Mouse (Mus musculus) embryonic facial prominence, embryonic 13.5 days (tissue): Measurements from ENCODE around the gene Ak6. TPM values are rescaled to one million over a fixed set of nuclear protein-coding genes. Genes with fewer than 3 reads are reported as not detected.
A peak's percentile ranks its signal among the peaks of the same experiment; 100 is the strongest.

ENCODE experiments used
- ATAC-seq: fragments of 200-750 bp; cut with Nextera tagmentation; 2 replicates; pipeline ENCODE4 v1.8.0; 2017; ENCODE audit warnings: low read depth; ENCODE audit not compliant: insufficient number of reproducible peaks, insufficient read depth, low FRiP score, low TSS enrichment
- H3K27ac ChIP-seq: fragments of 300-500 bp; sonication (generic); 2 replicates; pipeline ENCODE4 v1.5.1; 2015; ENCODE audit warnings: moderate library complexity, mild to moderate bottlenecking, inconsistent platforms
- H3K27me3 ChIP-seq: fragments of 300-500 bp; sonication (generic); 2 replicates; pipeline ENCODE4 v1.6.1; 2015; ENCODE audit warnings: mild to moderate bottlenecking, inconsistent platforms
- H3K36me3 ChIP-seq: fragments of 300-500 bp; sonication (generic); 2 replicates; pipeline ENCODE4 v1.6.1; 2015; ENCODE audit warnings: mild to moderate bottlenecking, inconsistent platforms
- H3K4me1 ChIP-seq: fragments of 300-500 bp; sonication (generic); 2 replicates; pipeline ENCODE4 v1.6.1; 2015; ENCODE audit warnings: inconsistent platforms
- H3K4me2 ChIP-seq: fragments of 300-500 bp; sonication (generic); 2 replicates; pipeline ENCODE4 v1.6.1; 2015; ENCODE audit warnings: moderate library complexity, mild to moderate bottlenecking, inconsistent platforms
- H3K4me3 ChIP-seq: fragments of 300-500 bp; sonication (generic); 2 replicates; pipeline ENCODE4 v1.5.1; 2015; ENCODE audit warnings: mild to moderate bottlenecking, inconsistent platforms
- H3K9ac ChIP-seq: fragments of 300-500 bp; sonication (generic); 2 replicates; pipeline ENCODE4 v1.6.1; 2015; ENCODE audit warnings: mild to moderate bottlenecking, inconsistent platforms
- H3K9me3 ChIP-seq: fragments of 300-500 bp; sonication (generic); 2 replicates; pipeline ENCODE4 v1.6.1; 2016; ENCODE audit warnings: inconsistent platforms
- WGBS: fragments of 180-500 bp; shearing (Covaris S2); methylation state at CpG from one replicate; pipeline ENCODE4 v1.1.7; 2015; ENCODE audit warnings: mixed read lengths; 5-methylcytosine and 5-hydroxymethylcytosine counted together
- polyA plus RNA-seq: library from polyadenylated mRNA; unstranded; fragments of >200 nt; fragmentation: Nextera tagmentation; extraction: Ambion mirVana; gene quantifications from 2 replicates; pipeline ENCODE4 v1.2.1, GENCODE M21; 2015

Ak6 gene
- polyA plus RNA-seq, 1 experiment from 2014 or later = 295 TPM

GRCm38 (mm10) chr13:100670181-100670741 lies 19.5 kb downstream of the Ak6 start:
- WGBS = 50% methylated on average over 9 of the region's 9 CpGs
- Histone ChIP-seq H3K4me2 (peak overlapping the region; percentile 81), H3K9me3 (no peaks in the 10 kb centered on the region), H3K27ac (no peak overlapping the region), H3K36me3 (peaks cover 13% of the 10 kb centered on the region), H3K27me3 (no peaks in the 10 kb centered on the region), H3K4me1 (no peaks in the 10 kb centered on the region), H3K4me3 (peak overlapping the region; percentile 59), H3K9ac (peak overlapping the region; percentile 72; the same call in 1 of the 2 replicates)
- ATAC-seq = no peak

- H3K4me1 ChIP-seq = no peaks in the 10 kb centered on the region
- no peaks in the 10 kb centered on the region for H3K36me3 ChIP-seq
- WGBS = 88% methylated on average over 15 of the region's 15 CpGs
- no peak overlapping the region for H3K9ac ChIP-seq
- ATAC-seq = no peak
- 0 out of 2 replicates have a peak, but pooled peaks cover 4% of the 10 kb centered on the region for H3K9me3 ChIP-seq
- H3K4me2 ChIP-seq = no peak overlapping the region
- no peak overlapping the region for H3K4me3 ChIP-seq
- H3K27ac ChIP-seq = no peak overlapping the region
- H3K27me3 ChIP-seq = no peaks in the 10 kb centered on the region
Measured at GRCm38 (mm10) chr13:100675936-100676635, 25.3 kb downstream of the Ak6 start.

GRCm38 (mm10) chr13:100681615-100682014 lies 30.8 kb downstream of the Ak6 start:
- Histone ChIP-seq H3K27me3 (no peaks in the 10 kb centered on the region), H3K9me3 (0 out of 2 replicates have a peak, but pooled peaks cover under 1% of the 10 kb centered on the region), H3K27ac (no peak overlapping the region), H3K4me3 (no peak overlapping the region), H3K36me3 (no peaks in the 10 kb centered on the region), H3K9ac (no peak overlapping the region), H3K4me1 (no peaks in the 10 kb centered on the region), H3K4me2 (no peak overlapping the region)
- 86% methylated on average over 8 of the region's 8 CpGs for WGBS
- no peak for ATAC-seq

GRCm38 (mm10) chr13:100682837-100683236 lies 32.1 kb downstream of the Ak6 start:
- Histone ChIP-seq H3K4me2 (no peak overlapping the region), H3K27me3 (no peaks in the 10 kb centered on the region), H3K27ac (no peak overlapping the region), H3K4me3 (no peak overlapping the region), H3K9me3 (no peaks in the 10 kb centered on the region), H3K9ac (no peak overlapping the region), H3K4me1 (no peaks in the 10 kb centered on the region), H3K36me3 (no peaks in the 10 kb centered on the region)
- no peak for ATAC-seq
- WGBS = 79% methylated on average over 2 of the region's 2 CpGs

- no peak overlapping the region for H3K4me3 ChIP-seq
- no peak overlapping the region for H3K4me2 ChIP-seq
- H3K36me3 ChIP-seq = no peaks in the 10 kb centered on the region
- no peak overlapping the region for H3K27ac ChIP-seq
- no peaks in the 10 kb centered on the region for H3K4me1 ChIP-seq
- no peaks in the 10 kb centered on the region for H3K27me3 ChIP-seq
- ATAC-seq = no peak
- no peaks in the 10 kb centered on the region for H3K9me3 ChIP-seq
- H3K9ac ChIP-seq = no peak overlapping the region
- whole genome bisulfite sequencing = 73% methylated on average over 2 of the region's 2 CpGs
Measured at GRCm38 (mm10) chr13:100684355-100684754, 33.6 kb downstream of the Ak6 start.

DNA sequence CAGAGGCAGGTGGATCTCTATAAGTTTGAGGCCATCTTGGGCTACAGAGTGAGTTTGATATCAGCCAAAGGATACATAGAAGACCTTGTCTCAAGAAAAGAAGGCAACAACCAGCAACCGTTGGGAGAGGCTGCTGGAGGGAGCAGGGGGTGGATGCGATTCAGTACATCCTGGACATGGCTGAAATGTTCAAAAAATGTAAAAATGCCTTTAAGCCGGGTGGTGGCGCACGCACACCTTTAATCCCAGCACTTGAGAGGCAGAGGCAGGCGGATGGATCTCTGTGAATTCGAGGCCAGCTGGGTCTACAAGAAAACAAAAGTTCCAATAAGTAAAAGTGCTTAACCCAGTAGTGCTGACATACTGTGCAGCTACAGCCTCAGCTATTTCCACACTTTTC lies 36.7 kb downstream of the Ak6 start:
- no peaks in the 10 kb centered on the region for H3K9me3 ChIP-seq
- no peak overlapping the region for H3K4me3 ChIP-seq
- WGBS = 71% methylated on average over 7 of the region's 7 CpGs
- H3K27me3 ChIP-seq = no peaks in the 10 kb centered on the region
- no peaks in the 10 kb centered on the region for H3K4me1 ChIP-seq
- no peak overlapping the region for H3K4me2 ChIP-seq
- no peak for ATAC-seq
- H3K9ac ChIP-seq = no peak overlapping the region
- H3K36me3 ChIP-seq = no peaks in the 10 kb centered on the region
- no peak overlapping the region for H3K27ac ChIP-seq

DNA sequence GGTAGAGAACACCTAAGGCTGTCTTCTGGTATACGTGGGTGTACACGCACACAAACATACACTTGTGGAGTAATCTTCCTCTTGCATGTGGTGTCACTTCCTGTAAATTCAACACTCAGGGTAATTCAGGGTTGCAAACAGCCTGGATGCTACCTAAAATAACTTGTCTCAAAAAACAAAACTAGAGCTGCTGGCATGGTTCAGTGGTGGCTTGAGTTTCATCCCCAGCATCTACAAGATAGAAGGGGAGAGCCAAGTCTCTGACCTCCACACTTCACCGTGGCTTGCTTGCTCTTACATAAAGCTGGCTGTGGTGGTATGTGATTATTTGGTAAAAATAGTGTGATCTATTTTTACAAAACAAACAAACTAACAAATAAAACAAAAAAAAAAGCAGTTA lies 46.8 kb downstream of the Ak6 start:
- no peaks in the 10 kb centered on the region for H3K9me3 ChIP-seq
- no peaks in the 10 kb centered on the region for H3K27me3 ChIP-seq
- ATAC-seq = no peak
- 90% methylated on average over 3 of the region's 3 CpGs for WGBS
- no peak overlapping the region for H3K4me2 ChIP-seq
- no peak overlapping the region for H3K9ac ChIP-seq
- H3K36me3 ChIP-seq = peaks cover 66% of the 10 kb centered on the region
- no peak overlapping the region for H3K27ac ChIP-seq
- no peak overlapping the region for H3K4me3 ChIP-seq
- H3K4me1 ChIP-seq = no peaks in the 10 kb centered on the region

GRCm38 (mm10) chr13:100698866-100699265 lies 48.1 kb downstream of the Ak6 start:
- H3K36me3 ChIP-seq = peaks cover 79% of the 10 kb centered on the region

DNA sequence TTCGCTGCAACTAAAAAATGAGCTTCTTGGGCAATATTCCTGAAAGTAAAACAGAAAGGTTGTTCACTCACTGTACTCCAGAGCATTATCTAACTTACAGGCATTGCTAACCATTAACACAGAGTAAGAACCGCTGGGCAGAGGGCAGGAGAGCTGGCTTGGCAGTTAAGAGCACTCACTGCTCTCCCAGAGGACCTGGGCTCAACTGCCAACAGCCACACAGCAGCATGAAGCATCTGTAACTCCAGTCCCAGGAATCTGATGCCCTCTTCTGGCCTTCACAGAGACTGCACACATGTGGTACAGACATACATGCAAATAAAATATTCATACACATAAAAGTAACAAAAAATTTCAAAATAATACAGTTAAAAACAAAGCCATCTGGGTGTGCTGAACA lies 52.7 kb downstream of the Ak6 start:
- WGBS = 98% methylated on average over 2 of the region's 2 CpGs
- no peaks in the 10 kb centered on the region for H3K4me1 ChIP-seq
- no peaks in the 10 kb centered on the region for H3K9me3 ChIP-seq
- ATAC-seq = no peak
- H3K27me3 ChIP-seq = no peaks in the 10 kb centered on the region
- H3K9ac ChIP-seq = no peak overlapping the region
- H3K4me3 ChIP-seq = no peak overlapping the region
- H3K36me3 ChIP-seq = peaks cover 90% of the 10 kb centered on the region
- no peak overlapping the region for H3K27ac ChIP-seq
- H3K4me2 ChIP-seq = no peak overlapping the region

More at GRCm38 (mm10) chr13:100698866-100699265, 48.1 kb downstream of the Ak6 start:
- no peak overlapping the region for H3K4me2 ChIP-seq
- H3K4me3 ChIP-seq = no peak overlapping the region
- ATAC-seq = no peak
- H3K27me3 ChIP-seq = no peaks in the 10 kb centered on the region
- H3K9me3 ChIP-seq = no peaks in the 10 kb centered on the region
- whole genome bisulfite sequencing = 96% methylated on average over 10 of the region's 10 CpGs
- no peaks in the 10 kb centered on the region for H3K4me1 ChIP-seq
- no peak overlapping the region for H3K9ac ChIP-seq
- H3K27ac ChIP-seq = no peak overlapping the region

DNA sequence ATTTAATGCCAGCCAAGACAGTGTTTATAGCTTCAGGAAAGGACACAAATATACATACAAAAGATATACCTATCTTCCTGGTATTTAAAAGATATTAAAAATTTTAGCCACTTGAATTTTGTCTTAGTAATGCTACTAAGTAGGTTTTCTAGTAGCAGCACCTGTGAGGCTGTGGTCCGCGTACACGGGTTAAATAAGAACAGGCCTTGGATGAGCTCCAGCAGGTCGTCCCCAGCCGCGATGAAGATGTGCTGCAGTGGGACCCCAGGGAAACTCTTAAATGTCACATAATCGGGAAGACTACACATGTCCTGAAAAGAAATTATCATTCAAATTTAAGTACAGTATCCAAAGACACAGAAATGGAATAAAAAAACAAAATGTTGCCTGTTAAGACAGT lies 55.4 kb downstream of the Ak6 start:
- H3K27me3 ChIP-seq = no peaks in the 10 kb centered on the region
- no peak overlapping the region for H3K9ac ChIP-seq
- no peaks in the 10 kb centered on the region for H3K9me3 ChIP-seq
- no peak overlapping the region for H3K4me2 ChIP-seq
- no peaks in the 10 kb centered on the region for H3K4me1 ChIP-seq
- H3K4me3 ChIP-seq = no peak overlapping the region
- no peak overlapping the region for H3K27ac ChIP-seq
- H3K36me3 ChIP-seq = peaks cover 92% of the 10 kb centered on the region
- WGBS = 95% methylated on average over 7 of the region's 7 CpGs
- ATAC-seq = no peak

GRCm38 (mm10) chr13:100715467-100715866 lies 64.7 kb downstream of the Ak6 start:
- no peak for ATAC-seq
- peaks cover 84% of the 10 kb centered on the region for H3K36me3 ChIP-seq

More at GRCm38 (mm10) chr13:100715467-100715866, 64.7 kb downstream of the Ak6 start:
- Histone ChIP-seq H3K4me3 (no peak overlapping the region), H3K4me1 (no peaks in the 10 kb centered on the region), H3K4me2 (no peak overlapping the region), H3K9ac (no peak overlapping the region), H3K9me3 (no peaks in the 10 kb centered on the region), H3K27me3 (no peaks in the 10 kb centered on the region), H3K27ac (no peak overlapping the region)
- WGBS = 92% methylated on average over 6 of the region's 6 CpGs
